Mouse (Mus musculus) MEL (cell line): Measurements from ENCODE around the gene Rnf19b. TPM values are rescaled to one million over a fixed set of nuclear protein-coding genes. Genes with fewer than 3 reads are reported as not detected.

Source experiments
- DNase-seq: peaks from one replicate; pipeline ENCODE4 v3.0.0; 2011; ENCODE audit warnings: low read depth, low spot score
- H3K27ac ChIP-seq: 2 replicates; pipeline ENCODE4 v1.5.1; 2012; ENCODE audit warnings: low read depth, mild to moderate bottlenecking, control low read depth, low read length, moderate library complexity; ENCODE audit not compliant: control insufficient read depth
- H3K27me3 ChIP-seq, 2 experiments: fragments of 150-350 bp in 1 of 2; sonication (generic) in 1 of 2; 2 replicates each; pipeline ENCODE4 v1.6.1; 2012; ENCODE audit warnings: low read length in 2 of 2, mild to moderate bottlenecking in 2 of 2, improper control_type of control experiment in 1 of 2, moderate library complexity in 1 of 2; ENCODE audit not compliant: insufficient read depth in 2 of 2, control insufficient read depth in 1 of 2
- H3K36me3 ChIP-seq, 2 experiments: 2 replicates each; pipeline ENCODE4 v1.6.1; 2012 to 2014; ENCODE audit warnings: low read length in 2 of 2, improper control_type of control experiment in 1 of 2, inconsistent platforms in 1 of 2, mild to moderate bottlenecking in 1 of 2; ENCODE audit not compliant: insufficient read depth in 2 of 2, control insufficient read depth in 1 of 2
- H3K4me1 ChIP-seq, 2 experiments: fragments of 150-350 bp in 1 of 2; sonication (generic) in 1 of 2; 2 replicates each; pipeline ENCODE4 v1.6.1; 2012; ENCODE audit warnings: low read length in 2 of 2, improper control_type of control experiment in 1 of 2, mild to moderate bottlenecking in 1 of 2; ENCODE audit not compliant: insufficient read depth in 2 of 2, control insufficient read depth in 1 of 2
- H3K4me3 ChIP-seq, 2 experiments: fragments of 150-350 bp in 1 of 2; sonication (generic) in 1 of 2; 2 replicates each; pipeline ENCODE4 v1.5.1; 2012; ENCODE audit warnings: low read depth in 2 of 2, low read length in 2 of 2, mild to moderate bottlenecking in 2 of 2, moderate library complexity in 2 of 2, control low read depth in 1 of 2, improper control_type of control experiment in 1 of 2; ENCODE audit not compliant: control insufficient read depth in 1 of 2, insufficient read depth in 1 of 2
- H3K79me2 ChIP-seq: 2 replicates; pipeline ENCODE4 v1.6.1; 2012; ENCODE audit warnings: mild to moderate bottlenecking, low read length, moderate library complexity; ENCODE audit not compliant: control insufficient read depth, poor library complexity, insufficient read depth
- H3K9ac ChIP-seq: 2 replicates; pipeline ENCODE4 v1.6.1; 2012; ENCODE audit warnings: low read depth, mild to moderate bottlenecking, control low read depth, low read length, moderate library complexity; ENCODE audit not compliant: control insufficient read depth, poor library complexity, severe bottlenecking
- H3K9me3 ChIP-seq: fragments of 150-350 bp; sonication (generic); replicated peaks from 2 replicates; pipeline ENCODE4 v1.6.1; 2012; ENCODE audit warnings: mild to moderate bottlenecking, low read length, improper control_type of control experiment, moderate library complexity; ENCODE audit not compliant: insufficient read depth
- CHD2 ChIP-seq: IDR thresholded peaks from 2 replicates; pipeline ENCODE4 v1.6.1; 2011; ENCODE audit warnings: low read length, improper control_type of control experiment
- E2F4 ChIP-seq: IDR thresholded peaks from 2 replicates; pipeline ENCODE4 v1.6.1; 2011; ENCODE audit warnings: low read depth, low read length, improper control_type of control experiment, borderline replicate concordance
- ELF1 ChIP-seq: IDR thresholded peaks from 2 replicates; pipeline ENCODE4 v1.6.1; 2014; ENCODE audit warnings: low read depth, mild to moderate bottlenecking, inconsistent platforms, low read length, improper control_type of control experiment, moderate library complexity
- EP300 ChIP-seq, 2 experiments: IDR thresholded peaks; 2 replicates each; pipeline ENCODE4 v1.6.1; 2011; ENCODE audit warnings: improper control_type of control experiment in 2 of 2, low read length in 2 of 2, low read depth in 1 of 2, mild to moderate bottlenecking in 1 of 2
- GATA1 ChIP-seq: IDR thresholded peaks from 2 replicates; pipeline ENCODE4 v1.6.1; 2011; ENCODE audit warnings: low read depth, low read length, improper control_type of control experiment
- HCFC1 ChIP-seq: IDR thresholded peaks from 2 replicates; pipeline ENCODE4 v1.6.1; 2012; ENCODE audit warnings: low read depth, mild to moderate bottlenecking, inconsistent platforms, low read length, improper control_type of control experiment, moderate library complexity
- MAX ChIP-seq: IDR thresholded peaks from 2 replicates; pipeline ENCODE4 v1.6.1; 2011; ENCODE audit warnings: low read length, improper control_type of control experiment
- MYC ChIP-seq: IDR thresholded peaks from 2 replicates; pipeline ENCODE4 v1.6.1; 2011; ENCODE audit warnings: low read depth, mild to moderate bottlenecking, low read length, improper control_type of control experiment, moderate library complexity
- NRF1 ChIP-seq: IDR thresholded peaks from 2 replicates; pipeline ENCODE4 v1.6.1; 2014; ENCODE audit warnings: low read depth, mild to moderate bottlenecking, inconsistent platforms, low read length, improper control_type of control experiment, moderate library complexity; ENCODE audit not compliant: poor library complexity, insufficient read depth, severe bottlenecking
- POLR2A ChIP-seq, 2 experiments: IDR thresholded peaks; 2 replicates each; pipeline ENCODE4 v1.6.1; 2011 to 2012; ENCODE audit warnings: low read length in 2 of 2, mild to moderate bottlenecking in 2 of 2, control low read depth in 1 of 2, improper control_type of control experiment in 1 of 2, low read depth in 1 of 2, moderate library complexity in 1 of 2; ENCODE audit not compliant: control insufficient read depth in 1 of 2, insufficient read depth in 1 of 2, poor library complexity in 1 of 2
- RAD21 ChIP-seq: IDR thresholded peaks from 2 replicates; pipeline ENCODE4 v1.6.1; 2011; ENCODE audit warnings: mild to moderate bottlenecking, low read depth, low read length, improper control_type of control experiment
- RCOR1 ChIP-seq: IDR thresholded peaks from 2 replicates; pipeline ENCODE4 v1.6.1; 2012; ENCODE audit warnings: low read depth, mild to moderate bottlenecking, inconsistent platforms, low read length, improper control_type of control experiment
- SIN3A ChIP-seq: IDR thresholded peaks from 2 replicates; pipeline ENCODE4 v1.6.1; 2012; ENCODE audit warnings: low read length, improper control_type of control experiment, inconsistent platforms
- TAL1 ChIP-seq: IDR thresholded peaks from 2 replicates; pipeline ENCODE4 v1.6.1; 2012; ENCODE audit warnings: mild to moderate bottlenecking, inconsistent platforms, low read length, moderate library complexity, mixed read lengths
- TBP ChIP-seq: IDR thresholded peaks from 2 replicates; pipeline ENCODE4 v1.8.0; 2011; ENCODE audit warnings: low read depth, low read length, improper control_type of control experiment
- UBTF ChIP-seq: IDR thresholded peaks from 2 replicates; pipeline ENCODE4 v1.6.1; 2012; ENCODE audit warnings: low read depth, mild to moderate bottlenecking, inconsistent platforms, low read length, improper control_type of control experiment, moderate library complexity, borderline replicate concordance; ENCODE audit not compliant: insufficient read depth
- USF2 ChIP-seq, 2 experiments: IDR thresholded peaks; 2 replicates each; pipeline ENCODE4 v1.6.1; 2011 to 2012; ENCODE audit warnings: improper control_type of control experiment in 2 of 2, low read length in 2 of 2, borderline replicate concordance in 1 of 2, inconsistent platforms in 1 of 2, low read depth in 1 of 2, mild to moderate bottlenecking in 1 of 2; ENCODE audit not compliant: insufficient read depth in 1 of 2
- ZC3H11A ChIP-seq: IDR thresholded peaks from 2 replicates; pipeline ENCODE4 v1.6.1; 2012; ENCODE audit warnings: low read depth, mild to moderate bottlenecking, inconsistent platforms, low read length, improper control_type of control experiment
- ZKSCAN1 ChIP-seq: IDR thresholded peaks from 2 replicates; pipeline ENCODE4 v1.6.1; 2012; ENCODE audit warnings: low read depth, mild to moderate bottlenecking, inconsistent platforms, low read length, improper control_type of control experiment, moderate library complexity
- polyA plus RNA-seq, 2 experiments: library from polyadenylated mRNA; stranded (reverse) in 1 of 2; unstranded in 1 of 2; fragments of >175 nt in 1 of 2; fragments of >200 nt in 1 of 2; gene quantifications; 2 replicates each; pipeline versions ENCODE4 v1.2.1 to v1.2.4; 2012; ENCODE audit warnings: low replicate concordance in 2 of 2, low read depth in 1 of 2; ENCODE audit not compliant: insufficient read length in 2 of 2, insufficient read depth in 1 of 2, missing spikeins in 1 of 2
- total RNA-seq: library from RNA; depleted of rRNA; stranded (reverse); fragments of 300-350 nt; gene quantifications from 2 replicates; pipeline ENCODE4 v1.2.3, GENCODE M21; 2012

Rnf19b gene
- total and polyA plus RNA-seq, 3 experiments = 26.3 to 30.0 TPM; not detected in 1

GRCm38 (mm10) chr4:129122107-129122506 lies 64.0 kb downstream of the Rnf19b start:
- Histone ChIP-seq H3K27ac (no peak overlapping the region), H3K4me1 (peaks cover 0 to 10% of the 10 kb centered on the region in 2 experiments; a peak in 2 of 4 replicates), H3K9ac (no peak overlapping the region), H3K79me2 (no peaks in the 10 kb centered on the region; the same call in 1 of the 2 replicates), H3K36me3 (peaks cover 0 to 3% of the 10 kb centered on the region in 2 experiments; a peak in 1 of 4 replicates), H3K9me3 (no peaks in the 10 kb centered on the region), H3K27me3 (0 out of 4 replicates have a peak, but pooled peaks cover 0 to 1% of the 10 kb centered on the region in 2 experiments), H3K4me3 (no peak overlapping the region)
- no peak for TF ChIP-seq RCOR1
- no peak for TF ChIP-seq NRF1
- no peak for TF ChIP-seq TAL1
- no peak for TF ChIP-seq USF2 (IDR thresholded peaks at IDR 0.05; ENCODE audit: borderline replicate concordance in 1 of 2, insufficient read depth in 1 of 2, low read depth in 1 of 2, low read length in 2 of 2)
- TF ChIP-seq MYC = no peak
- no peak for TF ChIP-seq MAX
- TF ChIP-seq SIN3A = no peak
- TF ChIP-seq HCFC1 = no peak
- TF ChIP-seq TBP = no peak
- no peak for TF ChIP-seq ZC3H11A
- TF ChIP-seq UBTF = no peak
- no peak for TF ChIP-seq E2F4
- TF ChIP-seq POLR2A (IDR thresholded peaks at IDR 0.05; ENCODE audit: control insufficient read depth in 1 of 2, insufficient read depth in 1 of 2, low read depth in 1 of 2, low read length in 2 of 2, poor library complexity in 1 of 2) = no peak
- no peak for DNase-seq

GRCm38 (mm10) chr4:129122719-129123118 lies 64.6 kb downstream of the Rnf19b start:
- TF ChIP-seq CHD2 (no peak), ELF1 (no peak), GATA1 (no peak), EP300 (IDR thresholded peaks at IDR 0.05; ENCODE audit: low read depth in 1 of 2, low read length in 2 of 2) (no peak), ZKSCAN1 (no peak), SIN3A (no peak), RAD21 (no peak)
- Histone ChIP-seq H3K27me3 (0 out of 4 replicates have a peak, but pooled peaks cover 0 to 1% of the 10 kb centered on the region in 2 experiments), H3K9ac (no peak overlapping the region), H3K79me2 (no peaks in the 10 kb centered on the region; the same call in 1 of the 2 replicates), H3K27ac (no peak overlapping the region), H3K4me3 (no peak overlapping the region), H3K4me1 (peaks cover 0 to 10% of the 10 kb centered on the region in 2 experiments; a peak in 2 of 4 replicates), H3K9me3 (no peaks in the 10 kb centered on the region), H3K36me3 (peaks cover 0 to 3% of the 10 kb centered on the region in 2 experiments; a peak in 1 of 4 replicates)
- DNase-seq = no peak
